Mouse (Mus musculus): Measurements from ENCODE around the gene Prkn.

DNA sequence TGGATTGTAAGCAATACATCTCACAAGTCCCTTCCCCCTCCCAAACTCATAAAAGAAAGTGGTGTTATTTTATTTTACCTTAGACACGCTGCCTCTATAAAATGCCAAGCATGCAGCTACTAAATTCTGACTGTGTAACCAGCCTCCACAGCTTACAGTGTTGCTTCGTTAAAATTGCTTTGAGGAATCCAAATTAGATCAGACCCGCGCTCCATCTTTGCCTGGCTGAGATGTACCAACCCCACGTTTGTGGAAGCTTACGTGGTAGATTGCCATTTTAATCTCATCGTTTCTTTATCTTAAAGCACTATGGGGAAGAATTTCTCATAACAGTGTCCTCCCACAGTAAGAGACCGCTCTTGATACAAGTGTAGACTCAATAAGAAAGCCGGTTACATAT, 865.6 kb downstream of the Prkn start:
- TF ChIP-seq MYOD1 (IDR thresholded peaks at IDR 0.05; ENCODE audit: control insufficient read depth, insufficient read length, low read depth) (no peak), CTCF (IDR thresholded peaks at IDR 0.05; ENCODE audit: control insufficient read depth, insufficient read depth, insufficient read length) (no peak)
